Mouse (Mus musculus): ENCODE measurements at regions not wholly inside any gene's neighbourhood (a gene's known extent, or its start where the extent isn't known, plus 50 kb on each side); places are given as distances from the start of the nearest gene placed in this dataset.

- TF ChIP-seq POLR2A (IDR thresholded peaks at IDR 0.05; ENCODE audit: low read depth, low read length): no peak
- no peak for TF ChIP-seq CTCF (IDR thresholded peaks at IDR 0.05; ENCODE audit: borderline replicate concordance, insufficient read depth, low read length)
Observed at GRCm38 (mm10) chr13:72063278-72063761, 99.8 kb upstream of the Irx1 start.

Data from embryonic fibroblast, embryonic 13.5 days (primary cell).